9 mouse cellular contexts compared by ENCODE assay signal in genomic region chr4:82512743-82513425, GRCm38 (mm10).
DNase-seq lines count a peak whose midpoint lies in the region; ATAC-seq lines count a peak whose summit lies in the region.
"Had no signal": no experiment of that assay in that cellular context is flagged by ENCODE, and none has a peak within 500 bp of the region (broad histone marks: within the 10 kb centered on the region; RNA-seq: fewer than 3 reads in every experiment).

No protein-coding gene starts in this region.

- H3K4me1 ChIP-seq in embryonic facial prominence, embryonic 15.5 days, result peaks cover 32% of the 10 kb centered on the region
- peaks cover 27% of the 10 kb centered on the region for H3K4me1 ChIP-seq in heart, embryonic 11.5 days (ENCODE audit: control insufficient read depth, insufficient read depth, low read length)
- H3K4me1 ChIP-seq in kidney, embryonic 16.5 days (ENCODE audit: insufficient read depth, low read length), result peaks cover 39% of the 10 kb centered on the region
- H3K4me1 ChIP-seq in liver, embryonic 11.5 days (replicated peaks; ENCODE audit: control insufficient read depth, insufficient read depth, low read length), result no peaks in the 10 kb centered on the region
- peaks cover 38% of the 10 kb centered on the region for H3K4me1 ChIP-seq in stomach, embryonic 14.5 days (ENCODE audit: control insufficient read depth, insufficient read depth, low read length)

- H3K27ac ChIP-seq in embryonic facial prominence, embryonic 15.5 days (replicated peaks), result peak overlapping the region; percentile 94
- H3K27ac ChIP-seq in heart, embryonic 11.5 days (ENCODE audit: low read depth, low read length), result peak overlapping the region; percentile 91
- H3K27ac ChIP-seq in kidney, embryonic 16.5 days (ENCODE audit: low read length), result peak overlapping the region; percentile 90
- peak overlapping the region; percentile 70 for H3K27ac ChIP-seq in liver, embryonic 11.5 days (ENCODE audit: low read depth, low read length)
- peak overlapping the region; percentile 95 for H3K27ac ChIP-seq in stomach, embryonic 14.5 days (ENCODE audit: low read length)

- under 1% methylated on average over 58 of the region's 63 CpGs for WGBS in embryonic facial prominence, embryonic 15.5 days
- WGBS in heart, embryonic 11.5 days (ENCODE audit: insufficient replicate concordance), result under 1% methylated on average over 48 of the region's 63 CpGs
- under 1% methylated on average over 48 of the region's 63 CpGs for WGBS in kidney, embryonic 16.5 days
- WGBS in liver, embryonic 11.5 days, result 1% methylated on average over 43 of the region's 63 CpGs
- WGBS in stomach, embryonic 14.5 days, result under 1% methylated on average over 62 of the region's 63 CpGs

- peak overlapping the region; percentile 88 for H3K4me2 ChIP-seq in embryonic facial prominence, embryonic 15.5 days (replicated peaks)
- H3K4me2 ChIP-seq in heart, embryonic 11.5 days, result peak overlapping the region; percentile 90
- peak overlapping the region; percentile 90 for H3K4me2 ChIP-seq in kidney, embryonic 16.5 days (replicated peaks; ENCODE audit: low read depth, low read length)
- H3K4me2 ChIP-seq in liver, embryonic 11.5 days, result peak overlapping the region; percentile 93
- H3K4me2 ChIP-seq in stomach, embryonic 14.5 days (replicated peaks; ENCODE audit: low read depth, low read length), result peak overlapping the region; percentile 82

- H3K9me3 ChIP-seq in embryonic facial prominence, embryonic 15.5 days (replicated peaks), result no peaks in the 10 kb centered on the region
- H3K9me3 ChIP-seq in heart, embryonic 11.5 days (replicated peaks; ENCODE audit: control insufficient read depth, low read length), result no peaks in the 10 kb centered on the region
- H3K9me3 ChIP-seq in kidney, embryonic 16.5 days (ENCODE audit: low read length), result no peaks in the 10 kb centered on the region
- no peaks in the 10 kb centered on the region for H3K9me3 ChIP-seq in liver, embryonic 11.5 days (ENCODE audit: control insufficient read depth, low read length)
- no peaks in the 10 kb centered on the region for H3K9me3 ChIP-seq in stomach, embryonic 14.5 days (ENCODE audit: control insufficient read depth, low read depth, low read length)

- H3K9ac ChIP-seq in embryonic facial prominence, embryonic 15.5 days, result peak overlapping the region; percentile 33; the same call in 1 of the 2 replicates
- H3K9ac ChIP-seq in heart, embryonic 11.5 days (ENCODE audit: low read depth, low read length), result peak overlapping the region; percentile 87
- H3K9ac ChIP-seq in kidney, embryonic 16.5 days (replicated peaks; ENCODE audit: low read length), result peak overlapping the region; percentile 74
- peak overlapping the region; percentile 77 for H3K9ac ChIP-seq in liver, embryonic 11.5 days (ENCODE audit: low read depth, low read length)
- peak overlapping the region; percentile 63 for H3K9ac ChIP-seq in stomach, embryonic 14.5 days (replicated peaks; ENCODE audit: low read depth, low read length)

- no peaks in the 10 kb centered on the region for H3K27me3 ChIP-seq in embryonic facial prominence, embryonic 15.5 days
- no peaks in the 10 kb centered on the region for H3K27me3 ChIP-seq in heart, embryonic 11.5 days (ENCODE audit: control insufficient read depth, insufficient read depth, low read length)
- peaks cover 24% of the 10 kb centered on the region for H3K27me3 ChIP-seq in kidney, embryonic 16.5 days (ENCODE audit: insufficient read depth, low read length)
- peaks cover 18% of the 10 kb centered on the region for H3K27me3 ChIP-seq in liver, embryonic 11.5 days (replicated peaks; ENCODE audit: control insufficient read depth, insufficient read depth, low read length)
- no peaks in the 10 kb centered on the region for H3K27me3 ChIP-seq in stomach, embryonic 14.5 days (ENCODE audit: control insufficient read depth, insufficient read depth, low read length)
- H3K27me3 ChIP-seq: CH12.LX had no signal

- peak; percentile 98 for ATAC-seq in embryonic facial prominence, embryonic 15.5 days (ENCODE audit: insufficient number of reproducible peaks, low FRiP score, low TSS enrichment, low read depth)
- peak; percentile 97 for ATAC-seq in heart, embryonic 11.5 days (replicated peaks; ENCODE audit: insufficient number of reproducible peaks, low FRiP score, low TSS enrichment)
- peak; percentile 98 for ATAC-seq in kidney, embryonic 16.5 days (ENCODE audit: low FRiP score, low TSS enrichment)
- ATAC-seq in liver, embryonic 11.5 days (replicated peaks; ENCODE audit: low FRiP score), result peak; percentile 98
- peak; percentile 98 for ATAC-seq in stomach, embryonic 14.5 days (ENCODE audit: insufficient number of reproducible peaks, insufficient read depth, low FRiP score, low read depth)

- DNase-seq in 3134 (ENCODE audit: extremely low read depth, insufficient read length, low spot score), result peak; percentile 99
- DNase-seq in brain, adult 2 months (ENCODE audit: low read depth, low spot score), result peak; percentile 97
- DNase-seq in liver, embryonic 11.5 days (ENCODE audit: low spot score), result peak; percentile 92
- peak; percentile 62 to 69 for DNase-seq in natural killer cell, adult 2 months (ENCODE audit: low spot score in 2 of 2)

- peak overlapping the region; percentile 49 for H3K4me3 ChIP-seq in embryonic facial prominence, embryonic 15.5 days (replicated peaks)
- H3K4me3 ChIP-seq in heart, embryonic 11.5 days (ENCODE audit: low read depth, low read length), result peak overlapping the region; percentile 55
- H3K4me3 ChIP-seq in kidney, embryonic 16.5 days (ENCODE audit: low read length), result peak overlapping the region; percentile 54
- H3K4me3 ChIP-seq in liver, embryonic 11.5 days (ENCODE audit: low read depth, low read length), result peak overlapping the region; percentile 51
- peak overlapping the region; percentile 47 for H3K4me3 ChIP-seq in stomach, embryonic 14.5 days (ENCODE audit: low read depth, low read length)

- no peaks in the 10 kb centered on the region for H3K36me3 ChIP-seq in embryonic facial prominence, embryonic 15.5 days
- no peaks in the 10 kb centered on the region for H3K36me3 ChIP-seq in heart, embryonic 11.5 days (ENCODE audit: control insufficient read depth, insufficient read depth, low read length)
- no peaks in the 10 kb centered on the region for H3K36me3 ChIP-seq in kidney, embryonic 16.5 days (ENCODE audit: insufficient read depth, low read length)
- no peaks in the 10 kb centered on the region for H3K36me3 ChIP-seq in liver, embryonic 11.5 days (ENCODE audit: control insufficient read depth, insufficient read depth, low read length)
- H3K36me3 ChIP-seq in stomach, embryonic 14.5 days (ENCODE audit: control insufficient read depth, insufficient read depth, low read length), result no peaks in the 10 kb centered on the region

Comparison
In these comparisons a context has a peak if more than half of its experiments do, and no peak if none do; other contexts are left out.
1. Peak in every context shown above with its lines: DNase-seq, ATAC-seq, H3K4me3 ChIP-seq and H3K27ac ChIP-seq.
2. H3K9ac ChIP-seq: peak in every context shown above with its lines; median percentile 87 in heart, embryonic 11.5 days; 77 in liver, embryonic 11.5 days; 74 in kidney, embryonic 16.5 days; 63 in stomach, embryonic 14.5 days; 33 in embryonic facial prominence, embryonic 15.5 days.